ENCODE assay signal across 8 mouse cellular contexts in genomic region chr10:111103086-111103485, GRCm38 (mm10).
DNase-seq lines count a peak whose midpoint lies in the region; ATAC-seq and TF ChIP-seq lines count a peak whose summit lies in the region.

No protein-coding gene starts in this region.

- no peak overlapping the region for H3K9ac ChIP-seq in liver, embryonic 11.5 days (ENCODE audit: low read depth, low read length)

- no peak overlapping the region for H3K27ac ChIP-seq in liver, embryonic 11.5 days (ENCODE audit: low read depth, low read length)
- H3K27ac ChIP-seq in small intestine, adult 2 months (ENCODE audit: insufficient read depth, low read depth, low read length): no peak overlapping the region

- no peak for TF ChIP-seq CTCF in small intestine, adult 2 months (IDR thresholded peaks at IDR 0.05; ENCODE audit: extremely low read depth, insufficient read length, insufficient replicate concordance, low read depth, low read length)

- no peaks in the 10 kb centered on the region for H3K36me3 ChIP-seq in liver, embryonic 11.5 days (ENCODE audit: control insufficient read depth, insufficient read depth, low read length)
- H3K36me3 ChIP-seq in small intestine, adult 2 months (ENCODE audit: control insufficient read depth, insufficient read depth, low read length): no peaks in the 10 kb centered on the region

- peak overlapping the region; percentile 34 for H3K4me3 ChIP-seq in liver, embryonic 11.5 days (ENCODE audit: low read depth, low read length)
- H3K4me3 ChIP-seq in small intestine, adult 2 months (ENCODE audit: low read depth, low read length): peak overlapping the region; percentile 21

- peak; percentile 27 to 42 for DNase-seq in spleen, postnatal 36 days (ENCODE audit: low spot score in 2 of 2)
- no peak for DNase-seq in spleen, postnatal 4 days (ENCODE audit: low spot score in 2 of 2)
- no peak for DNase-seq in liver, embryonic 11.5 days (ENCODE audit: low spot score)
- DNase-seq in ovary, adult 18-20 months (ENCODE audit: low spot score): no peak
- DNase-seq in ovary, postnatal 10 days (ENCODE audit: low spot score): no peak
- DNase-seq in right cerebral cortex, postnatal 10 days (ENCODE audit: low spot score in 2 of 2): no peak

- ATAC-seq in common myeloid progenitor, adult 5-6 weeks (replicated peaks; ENCODE audit: low read depth, poor library complexity, severe bottlenecking): peak; percentile 80
- ATAC-seq in liver, embryonic 11.5 days (replicated peaks; ENCODE audit: low FRiP score): peak; percentile 37

- H3K27me3 ChIP-seq in liver, embryonic 11.5 days (replicated peaks; ENCODE audit: control insufficient read depth, insufficient read depth, low read length): no peaks in the 10 kb centered on the region
- H3K27me3 ChIP-seq in small intestine, adult 2 months (ENCODE audit: control insufficient read depth, insufficient read depth, low read length): no peaks in the 10 kb centered on the region

- H3K9me3 ChIP-seq in liver, embryonic 11.5 days (ENCODE audit: control insufficient read depth, low read length): no peaks in the 10 kb centered on the region

- H3K4me1 ChIP-seq in liver, embryonic 11.5 days (replicated peaks; ENCODE audit: control insufficient read depth, insufficient read depth, low read length): 0 out of 2 replicates have a peak, but pooled peaks cover 4% of the 10 kb centered on the region
- H3K4me1 ChIP-seq in small intestine, adult 2 months (ENCODE audit: control insufficient read depth, insufficient read depth, insufficient read length, low read length): peaks cover 2% of the 10 kb centered on the region; the same call in 1 of the 2 replicates

- peak overlapping the region; percentile 65 for H3K4me2 ChIP-seq in liver, embryonic 11.5 days

- TF ChIP-seq POLR2A in small intestine, adult 2 months (IDR thresholded peaks at IDR 0.05; ENCODE audit: low read depth, low read length): no peak

- WGBS in liver, embryonic 11.5 days: 45% methylated on average over 14 of the region's 14 CpGs
- WGBS in small intestine, adult 2 months: 61% methylated on average over 14 of the region's 14 CpGs

Comparison
In these comparisons a context has a peak if more than half of its experiments do, and no peak if none do; other contexts are left out.
1. DNase-seq: peak in spleen, postnatal 36 days (2 of 2); none in spleen, postnatal 4 days (0 of 2), liver, embryonic 11.5 days (single experiment), ovary, adult 18-20 months (single experiment), ovary, postnatal 10 days (single experiment) and right cerebral cortex, postnatal 10 days (0 of 2).